Mouse (Mus musculus) frontal cortex, postnatal 10 days (tissue): ENCODE data around the gene Nanp.

Experiments
- DNase-seq, 2 experiments: peaks; one replicate each; pipeline ENCODE4 v3.0.0; 2022; ENCODE audit warnings: low spot score in 2 of 2, mixed read lengths in 1 of 2

The Nanp gene

DNA sequence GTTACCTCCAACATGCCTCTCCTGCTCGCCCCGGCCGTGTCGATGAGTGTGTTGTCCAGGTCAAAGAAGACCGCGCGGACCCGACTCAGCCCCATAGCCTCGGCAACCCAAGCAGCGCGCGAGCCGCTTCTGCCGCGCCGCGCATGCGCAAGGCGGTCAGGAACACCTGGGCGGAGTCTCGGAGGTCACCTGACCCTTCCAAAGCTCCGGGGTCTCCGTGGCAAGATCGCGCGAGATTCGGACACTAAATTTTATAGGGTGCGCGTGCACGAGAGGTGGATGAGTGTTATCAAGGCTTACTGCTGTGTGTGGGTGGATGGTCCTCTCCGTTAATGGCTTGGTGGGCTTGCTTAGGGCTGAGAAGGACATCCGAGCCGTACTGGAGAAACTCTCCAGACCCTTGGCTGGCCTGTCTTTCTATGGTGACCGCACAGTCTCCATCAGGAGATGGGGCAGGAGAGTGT lies at the start of gene Nanp, which contains the start of gene Ninl:
Nanp (minus strand) TSS at position 167 of the 464 bp plus-strand sequence.
Ninl (minus strand) TSS at position 151 of the 464 bp plus-strand sequence.
- DNase-seq = peak; percentile 91 to 92

DNA sequence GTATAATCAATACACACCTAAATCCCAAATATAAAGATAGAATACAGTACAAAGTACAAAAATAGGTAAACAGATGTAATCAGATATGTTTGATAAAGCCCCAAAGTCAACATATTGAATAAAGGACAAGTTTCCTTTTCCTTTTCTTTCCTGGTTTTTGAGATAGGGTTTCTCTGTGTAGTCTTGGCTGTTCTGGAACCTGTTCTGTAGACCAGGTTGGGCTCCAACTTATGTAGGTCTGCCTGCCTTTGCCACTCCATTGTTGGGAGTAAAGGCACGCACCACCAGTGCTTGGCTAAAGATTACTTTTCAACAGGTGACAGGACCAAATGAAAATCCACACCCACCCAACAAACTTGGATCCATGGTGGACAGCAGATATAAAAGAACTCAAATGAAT lies 17.4 kb upstream of the Nanp start:
- no peak for DNase-seq

DNA sequence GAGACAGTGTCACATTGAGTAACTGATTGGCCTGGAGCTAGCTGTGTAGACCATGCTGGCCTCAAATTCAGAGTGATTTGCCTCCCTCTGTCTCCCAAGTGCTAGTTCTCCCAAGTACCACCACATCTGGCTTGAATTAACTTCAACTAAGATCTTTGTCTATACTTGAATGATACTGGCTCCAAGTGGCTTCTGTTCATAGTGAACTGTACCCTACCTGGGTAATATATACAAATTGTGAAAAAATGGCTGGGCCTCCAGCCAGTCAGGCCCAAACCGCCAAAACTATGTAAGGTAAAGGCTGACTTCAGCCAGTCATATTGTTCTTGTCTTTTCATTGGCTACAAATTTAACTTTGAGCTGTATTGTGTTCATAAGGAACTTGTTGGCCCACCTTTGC lies 1.2 kb upstream of the Nanp start:
- DNase-seq = no peak

DNA sequence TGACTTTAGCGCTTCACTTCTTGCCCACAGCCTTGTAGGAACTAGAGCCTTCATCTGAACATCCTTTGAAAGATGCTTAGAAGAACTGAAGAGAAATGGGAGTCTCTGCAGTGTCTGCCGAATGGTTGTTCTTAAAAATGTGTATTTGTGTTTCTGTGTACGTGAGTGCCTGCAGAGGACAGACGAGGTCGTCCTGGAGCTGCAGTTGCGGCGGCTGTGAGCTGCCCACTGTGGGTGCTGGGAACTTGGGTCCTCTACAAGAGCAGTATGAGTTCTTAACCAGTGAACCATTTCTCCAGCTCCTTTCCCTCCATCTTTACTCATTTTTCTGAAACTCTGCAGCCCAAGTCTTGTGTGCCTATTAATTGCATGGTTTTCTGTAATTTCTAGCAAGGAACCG lies 528 bp upstream of the Nanp start:
- DNase-seq = no peak

DNA sequence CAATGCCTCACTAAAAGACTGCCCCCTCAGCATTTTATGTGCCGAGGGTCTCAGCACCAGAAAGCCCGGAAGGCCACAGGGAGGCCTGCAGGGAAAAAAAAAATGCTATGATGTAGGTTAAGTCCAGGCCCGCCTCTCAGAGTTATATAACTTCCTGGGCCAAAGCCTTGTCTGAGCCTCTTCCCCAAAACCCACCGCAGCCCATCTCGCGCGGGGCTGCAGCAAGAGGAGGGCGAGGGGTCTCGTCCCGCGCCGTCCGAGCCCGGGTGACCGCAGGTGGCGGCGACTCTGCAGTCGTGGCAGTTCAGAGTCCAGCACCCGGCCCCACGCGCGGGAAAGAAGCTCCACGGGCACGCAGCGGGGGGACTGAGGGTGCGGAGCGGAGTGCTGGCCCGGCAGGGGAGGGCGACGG lies 381 bp downstream of the Nanp start:
- no peak for DNase-seq

DNA sequence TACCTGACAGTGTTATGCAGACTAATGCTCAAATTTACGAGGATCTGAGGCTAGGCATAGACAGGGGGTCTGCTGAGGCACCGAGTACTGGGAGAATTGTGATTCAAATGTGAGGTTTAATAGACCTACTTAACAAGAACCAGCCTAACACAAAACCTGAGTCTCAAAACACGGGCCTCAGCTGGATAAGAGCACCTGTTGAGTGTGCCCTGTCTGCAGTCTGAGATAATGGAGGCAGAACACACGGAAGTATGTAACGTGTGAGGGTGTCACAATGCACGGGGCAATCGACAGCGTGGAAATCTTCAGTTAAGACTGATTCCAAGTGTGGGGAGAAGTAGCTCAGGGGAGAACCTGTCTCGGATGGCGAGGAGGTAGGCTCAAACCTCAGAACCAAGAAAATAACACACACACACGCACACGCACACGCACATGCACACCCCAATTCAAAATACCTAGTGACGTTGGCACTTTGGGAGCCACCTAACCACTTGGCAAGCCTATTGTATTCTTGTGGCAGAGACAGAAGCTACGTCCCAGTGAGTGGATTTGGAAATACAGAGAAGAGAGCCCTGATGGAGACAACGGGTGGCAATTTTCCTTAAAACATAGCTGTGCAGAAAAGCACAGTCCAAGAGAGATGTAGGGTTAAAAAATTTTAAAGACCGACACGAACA lies 1.2 kb downstream of the Nanp start:
- no peak for DNase-seq

DNA sequence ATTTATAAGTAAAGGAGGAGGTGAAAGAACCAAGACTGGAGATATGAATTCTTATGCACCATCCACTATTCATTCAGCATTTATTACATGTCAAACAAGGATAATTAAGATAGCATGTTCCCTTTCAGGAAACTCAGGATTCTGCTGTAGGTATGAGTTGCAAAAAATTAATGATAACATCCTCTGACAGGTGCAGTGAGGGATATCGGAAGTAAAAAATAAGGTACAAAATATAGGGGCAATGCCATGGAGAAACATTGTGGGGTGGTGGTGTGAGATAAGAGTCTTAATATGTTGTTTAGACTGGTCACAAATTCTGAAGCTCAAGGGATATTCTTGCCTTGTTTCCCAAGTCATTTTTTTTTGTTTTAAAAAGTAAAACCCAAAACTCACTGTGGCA lies 1.9 kb downstream of the Nanp start:
- DNase-seq = no peak

DNA sequence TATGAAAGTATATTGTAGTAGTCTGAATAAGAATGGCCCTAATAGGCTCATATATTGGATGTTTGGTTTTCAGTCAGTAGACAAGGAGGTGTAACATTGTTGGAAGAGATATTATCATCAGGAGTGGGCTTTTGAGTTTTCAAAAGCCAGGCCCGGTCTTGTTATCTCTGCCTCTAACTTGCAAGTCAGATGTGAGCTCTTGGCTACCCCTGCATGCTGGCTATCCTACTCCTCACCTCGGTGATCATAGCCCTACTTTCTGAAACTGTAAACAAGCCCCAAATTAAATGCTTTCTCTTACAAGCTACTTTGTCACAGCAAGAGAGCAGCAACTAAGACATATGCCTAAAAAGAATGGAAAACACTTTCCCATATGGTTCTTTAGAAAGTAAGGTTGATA lies 2.5 kb downstream of the Nanp start:
- no peak for DNase-seq

DNA sequence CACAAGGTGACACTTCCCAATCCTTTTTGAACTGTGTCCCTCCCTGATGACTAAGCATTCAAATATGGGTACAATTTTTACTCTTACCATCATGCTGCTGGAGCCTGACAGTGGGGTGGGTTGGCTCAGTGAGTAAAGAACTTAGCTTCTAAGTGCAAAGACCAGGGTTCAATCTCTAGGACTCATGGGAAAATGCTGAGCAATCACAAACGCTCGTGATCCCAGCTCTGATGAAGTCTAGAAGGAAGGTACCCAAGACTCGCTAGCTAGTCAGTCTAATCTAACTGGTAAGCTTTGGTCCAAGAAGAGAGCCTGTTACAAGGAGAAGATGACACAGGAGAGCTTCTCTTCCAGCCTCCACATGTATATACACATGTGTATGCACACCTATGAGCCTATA lies 4.8 kb downstream of the Nanp start:
- DNase-seq = no peak

DNA sequence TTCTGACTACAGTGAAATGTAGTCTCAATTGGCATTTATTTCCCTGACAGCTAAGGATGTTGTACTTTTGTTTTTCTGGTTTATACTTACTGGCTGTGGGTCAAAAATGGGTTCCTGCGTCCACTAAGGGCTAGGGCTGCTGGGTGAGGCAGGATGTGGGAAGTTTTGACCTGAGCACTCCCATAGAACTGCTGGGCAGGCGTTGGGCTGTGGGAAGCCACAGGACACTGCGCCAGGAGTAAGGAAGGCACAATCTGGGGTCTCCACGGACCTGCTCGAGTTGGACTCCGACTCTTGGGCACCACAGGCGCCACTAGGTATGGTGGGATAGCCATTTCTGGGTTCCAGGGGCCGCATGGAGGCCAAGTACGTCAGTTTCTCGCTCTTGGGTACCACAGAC lies 18.0 kb downstream of the Nanp start:
- DNase-seq = no peak

DNA sequence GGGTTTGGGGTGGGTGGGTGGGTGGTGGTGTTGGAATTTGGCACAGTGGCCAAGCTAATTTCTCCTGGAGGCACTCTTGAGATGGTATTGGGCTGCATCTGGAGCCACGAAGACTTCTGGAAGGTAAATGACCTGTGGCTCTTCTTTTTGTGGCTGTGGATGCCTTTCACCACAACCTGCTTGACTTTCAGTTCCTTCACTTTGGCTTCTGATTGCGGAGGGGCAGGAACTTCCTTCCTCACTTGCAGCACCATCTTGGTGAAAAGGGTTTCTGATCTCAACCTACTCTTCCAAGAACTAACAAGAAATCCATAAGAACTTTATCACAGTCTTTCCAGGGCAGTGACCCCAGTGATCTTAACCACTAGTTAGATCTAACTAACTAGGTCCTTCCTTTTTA lies 23.9 kb downstream of the Nanp start:
- no peak for DNase-seq

DNA sequence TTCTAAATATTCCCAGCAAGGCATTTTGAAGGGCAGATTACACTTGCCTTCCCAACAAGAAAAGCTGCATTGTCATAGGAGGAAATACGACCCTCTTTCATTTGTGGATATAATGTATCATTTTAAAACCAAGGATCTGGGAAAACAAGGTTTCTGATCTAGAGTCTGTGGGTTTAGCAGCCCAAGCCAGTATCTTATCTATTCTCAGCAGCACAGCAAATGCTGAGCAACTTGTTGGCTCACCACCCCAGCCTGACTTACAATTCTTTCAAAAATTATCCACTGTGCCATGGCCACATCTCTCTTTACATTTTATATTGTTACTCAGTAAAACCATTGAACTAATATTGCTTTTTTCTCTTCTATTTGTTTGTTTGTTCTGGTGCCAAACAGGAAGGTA lies 27.9 kb downstream of the Nanp start:
- no peak for DNase-seq

DNA sequence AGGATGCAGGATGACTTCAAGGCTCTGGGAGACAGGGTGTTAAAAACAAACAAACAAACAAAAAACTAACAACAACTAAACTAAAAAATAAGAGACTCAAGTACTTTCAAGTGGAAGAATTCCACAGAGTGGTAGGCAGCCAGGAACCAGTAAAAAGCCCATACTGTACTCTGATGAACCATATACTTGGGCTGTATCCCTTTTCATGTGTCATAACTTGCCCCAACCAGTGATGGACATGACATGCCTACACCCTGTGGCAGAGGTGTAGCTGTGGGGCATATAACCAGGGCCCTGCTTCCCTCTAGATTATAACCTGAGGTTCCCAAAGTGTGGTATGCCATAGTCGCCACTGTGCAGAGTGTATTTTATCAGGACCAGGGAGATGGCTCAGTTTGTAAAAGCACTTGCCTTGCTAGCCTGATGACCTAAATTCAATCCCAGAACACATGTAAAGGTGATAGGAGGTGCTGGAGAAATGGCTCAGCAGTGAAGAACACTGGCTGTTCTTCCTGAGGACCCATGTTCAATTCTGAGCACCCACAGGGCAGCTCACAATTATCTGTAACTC lies 29.6 kb downstream of the Nanp start:
- no peak for DNase-seq

DNA sequence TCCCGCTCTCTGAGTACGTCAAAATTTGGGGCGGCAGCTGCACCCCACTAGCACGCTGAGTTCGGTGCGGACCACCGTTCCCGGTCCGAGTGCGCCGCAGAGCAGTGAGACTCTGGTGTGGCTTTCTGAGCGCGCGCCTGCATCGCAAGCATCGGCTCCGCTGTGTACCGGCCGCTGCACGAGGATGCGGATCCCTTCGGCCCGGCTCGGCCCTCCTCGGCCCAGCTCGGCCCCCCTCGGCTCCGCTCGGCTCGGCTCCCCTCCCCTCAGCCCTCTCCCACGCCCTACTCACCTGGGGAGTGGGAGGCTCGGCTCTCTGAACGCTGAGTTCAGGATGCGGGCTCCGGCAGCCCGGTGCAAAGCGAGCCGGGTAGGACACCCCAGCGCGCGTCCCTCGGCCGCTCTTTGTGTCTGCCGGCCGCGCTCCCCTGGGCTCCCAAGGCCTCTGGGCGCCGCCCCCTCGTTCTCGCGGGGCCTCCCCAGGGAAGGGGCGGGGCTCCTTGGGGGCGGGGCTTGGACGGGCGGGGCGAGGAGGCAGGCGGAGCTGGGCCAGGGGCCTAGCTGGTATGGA lies 30.2 kb downstream of the Nanp start:
- DNase-seq = peak; percentile 68 to 79

DNA sequence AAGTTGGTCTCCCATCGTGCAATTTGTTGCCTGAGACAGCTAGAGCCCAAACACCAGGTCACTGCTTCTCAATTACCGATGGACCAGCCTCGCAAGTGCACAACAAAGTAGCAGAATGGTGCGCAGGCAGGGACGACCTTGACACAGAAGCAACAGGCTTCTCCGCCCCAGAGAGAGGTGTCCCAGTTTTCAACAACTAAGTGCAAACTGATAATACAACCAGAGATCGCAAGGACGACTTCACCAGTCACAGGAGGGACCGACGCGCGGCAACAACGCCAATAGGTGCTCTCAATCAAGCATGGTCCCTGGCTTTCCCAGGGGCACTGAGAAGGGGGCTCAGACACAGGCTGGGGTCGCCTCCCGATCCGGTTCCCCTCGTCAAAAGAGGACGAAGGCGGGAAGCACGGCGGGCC lies 30.7 kb downstream of the Nanp start:
- no peak for DNase-seq

DNA sequence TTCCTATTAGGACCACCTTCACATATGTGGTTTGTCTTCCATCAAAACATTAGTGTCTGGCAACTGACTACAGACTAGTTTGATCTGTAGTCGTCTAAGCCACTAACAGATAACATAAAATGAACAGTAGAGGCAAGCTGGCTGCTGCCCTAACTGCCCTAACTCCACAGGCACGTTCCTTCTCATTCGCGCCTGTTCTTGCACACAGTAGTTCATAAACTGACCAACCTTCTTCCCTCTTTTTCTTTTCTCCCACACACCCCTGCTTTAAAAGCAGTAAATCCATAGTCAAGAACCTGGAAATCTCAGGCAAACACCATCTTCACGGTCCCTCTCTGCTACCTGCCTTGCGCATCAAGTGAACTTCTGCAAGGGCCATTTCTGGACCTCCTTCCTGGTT lies 31.2 kb downstream of the Nanp start:
- no peak for DNase-seq

DNA sequence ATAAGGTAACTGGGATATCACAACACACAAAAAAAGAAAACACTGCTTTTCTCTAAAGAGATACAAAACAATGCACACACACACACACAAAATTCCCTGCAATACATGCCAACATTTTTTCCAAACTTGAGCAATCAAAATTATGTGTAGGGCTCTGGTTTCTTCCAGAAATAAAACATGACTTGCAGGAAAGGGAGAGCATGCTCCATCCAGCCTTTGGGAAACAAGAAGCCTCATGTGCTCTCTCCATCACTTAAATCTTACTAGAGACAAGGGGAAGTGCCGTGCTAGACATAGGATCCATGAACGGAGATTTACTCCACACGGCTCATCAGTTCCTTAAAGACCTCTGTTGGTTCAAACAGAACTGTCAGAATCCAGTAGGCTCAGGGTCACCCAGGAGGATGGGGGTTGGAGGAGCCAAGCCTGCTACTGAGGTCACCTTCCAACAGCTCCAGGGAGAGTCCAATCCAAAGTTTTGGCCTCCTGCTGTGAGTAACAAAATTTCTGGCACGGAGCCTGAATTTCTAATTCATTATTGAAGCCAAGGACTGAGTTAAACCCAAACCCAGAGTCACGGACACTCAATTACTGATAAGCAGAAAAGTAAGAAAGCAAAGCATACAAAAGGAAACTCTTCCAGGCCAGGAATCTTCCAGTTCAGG lies 32.8 kb downstream of the Nanp start:
- DNase-seq = no peak

DNA sequence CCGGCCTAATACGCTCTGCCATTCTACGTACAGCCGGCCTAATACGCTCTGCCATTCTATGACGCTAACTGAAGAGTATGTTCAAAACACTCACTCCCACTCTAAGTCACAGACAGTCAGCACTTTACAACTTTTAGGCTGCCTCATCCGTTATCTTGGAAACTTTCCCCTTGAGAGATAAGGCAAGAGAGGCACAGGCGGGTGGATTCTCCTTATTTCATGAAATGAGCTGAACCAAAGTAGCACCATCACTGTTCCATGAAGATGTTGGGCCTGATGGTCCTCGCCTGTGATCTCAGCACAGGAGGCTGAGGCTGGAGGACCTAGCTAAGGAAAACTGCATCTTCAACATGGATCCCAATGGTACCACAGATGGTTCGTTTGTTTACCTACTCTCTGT lies 34.8 kb downstream of the Nanp start:
- no peak for DNase-seq

DNA sequence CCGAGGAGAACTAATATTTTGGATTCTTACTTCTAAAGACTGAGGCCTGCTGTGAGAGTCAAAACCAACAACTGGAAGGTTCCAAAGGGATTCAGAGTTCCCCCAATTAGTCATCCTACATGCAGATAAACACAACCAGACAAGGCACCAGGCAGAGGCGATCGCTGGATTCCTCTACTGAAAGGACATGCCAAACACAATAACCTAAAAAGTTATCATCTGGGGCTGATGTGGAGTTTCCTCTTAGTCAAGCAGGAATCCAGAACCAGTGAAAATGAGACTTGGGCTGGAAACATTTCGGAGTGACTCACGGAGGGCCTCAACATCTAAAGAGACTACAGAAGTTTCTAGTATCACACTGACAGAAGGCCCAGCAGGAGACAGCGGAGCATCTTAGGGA lies 35.4 kb downstream of the Nanp start:
- no peak for DNase-seq

DNA sequence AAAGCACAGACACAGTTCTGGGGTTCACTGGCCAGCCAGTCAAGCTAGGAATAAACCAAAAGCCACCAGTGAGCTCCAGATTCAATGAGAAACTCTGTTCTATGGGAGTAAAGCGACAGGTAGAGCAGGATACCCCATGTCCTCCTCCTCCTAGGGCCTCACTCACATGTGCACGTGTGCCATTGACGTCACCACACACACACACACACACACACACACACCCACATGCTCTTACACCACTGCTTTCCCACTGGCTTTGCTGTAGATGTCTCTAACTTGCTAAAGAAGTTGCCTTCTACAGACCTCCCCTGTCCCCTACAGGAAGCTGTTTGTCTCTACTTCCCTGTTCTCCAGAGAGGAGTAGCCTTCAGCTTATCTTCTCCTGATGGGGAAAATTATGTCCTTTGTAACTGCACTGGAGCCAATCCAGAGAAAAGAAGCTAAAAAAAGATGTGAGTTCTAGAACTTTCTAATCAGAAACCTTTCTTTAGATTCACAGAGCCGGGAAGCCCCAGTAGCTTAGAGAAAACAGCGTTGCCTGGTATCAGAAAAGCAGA lies 37.5 kb downstream of the Nanp start:
- DNase-seq = no peak

DNA sequence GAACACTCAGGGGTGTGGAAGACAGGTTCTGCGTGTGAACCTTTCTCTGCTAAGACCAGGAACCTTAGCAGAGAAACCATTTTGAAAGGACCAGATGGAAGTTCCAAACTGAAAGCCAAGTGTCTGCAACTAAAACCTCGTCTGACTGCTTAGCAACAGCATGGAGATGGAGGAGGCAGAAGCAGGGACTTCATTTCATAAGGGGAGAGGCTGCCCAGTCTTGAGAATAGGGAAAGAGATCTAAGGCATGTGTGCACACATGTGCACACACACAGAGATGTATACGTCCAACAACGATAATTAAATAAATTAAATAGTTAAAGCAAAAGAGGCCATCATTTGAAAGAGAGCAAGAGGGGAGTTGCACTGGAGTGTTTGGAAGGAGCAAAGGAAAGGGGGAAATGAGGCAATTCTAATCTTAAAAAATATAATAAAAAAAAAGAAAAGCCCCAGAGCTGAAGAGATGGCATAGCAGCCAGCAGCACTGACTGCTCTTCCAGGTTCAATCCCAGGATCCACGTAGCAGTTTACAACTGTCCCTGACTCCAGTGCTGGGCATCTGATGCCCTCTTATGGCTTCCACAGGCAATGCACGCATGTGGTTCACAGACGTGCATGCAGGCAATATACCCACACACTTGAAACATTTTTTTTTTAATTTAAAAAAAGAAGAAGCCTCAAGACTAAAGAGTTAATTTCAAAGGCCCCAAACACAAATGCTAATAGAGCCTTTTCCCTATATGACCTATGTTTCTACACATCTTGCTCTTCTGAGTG lies 38.6 kb downstream of the Nanp start:
- peak; percentile 34 to 58 for DNase-seq

DNA sequence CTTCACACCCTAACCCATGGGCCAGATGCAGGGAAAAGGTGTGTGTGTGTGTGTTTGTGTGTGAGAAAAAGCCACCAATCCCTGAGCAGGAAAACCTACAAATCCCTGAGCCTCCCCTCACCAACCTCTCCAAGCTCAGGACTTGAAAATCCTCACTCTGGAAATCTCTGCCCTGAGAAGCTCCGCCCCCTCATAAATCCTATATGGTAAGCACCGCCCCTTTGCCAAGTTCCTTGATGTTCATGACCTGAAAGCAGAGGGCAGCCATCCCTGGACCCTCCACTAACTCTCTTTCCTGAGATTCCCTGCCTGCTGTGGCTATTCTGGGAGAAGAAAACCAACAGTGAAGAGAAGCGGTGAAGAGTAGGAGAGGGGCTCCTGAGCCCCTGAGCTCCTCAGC lies 40.2 kb downstream of the Nanp start:
- no peak for DNase-seq
